Mouse (Mus musculus): ENCODE results near the gene Gtf2h5. TPM values are rescaled to one million over a fixed set of nuclear protein-coding genes. Genes with fewer than 3 reads are reported as not detected.

Gene Gtf2h5
- polyA plus RNA-seq, 1 experiment = 67.4 TPM

- no peak overlapping the region for H3K4me3 ChIP-seq (replicated peaks; ENCODE audit: insufficient read depth, low read depth, low read length)
- no peak for DNase-seq
- no peak for TF ChIP-seq CTCF (IDR thresholded peaks at IDR 0.05; ENCODE audit: borderline replicate concordance, insufficient read depth, low read depth, low read length)
- TF ChIP-seq POLR2A (IDR thresholded peaks at IDR 0.05; ENCODE audit: borderline replicate concordance, insufficient read depth, low read length) = no peak
Observed at GRCm38 (mm10) chr17:6131083-6131482, 51.5 kb downstream of the Gtf2h5 start.

More at GRCm38 (mm10) chr17:6131083-6131482, 51.5 kb downstream of the Gtf2h5 start:
- peaks cover 40% of the 10 kb centered on the region for H3K4me1 ChIP-seq (ENCODE audit: control insufficient read depth, insufficient read depth, low read length)
- H3K27me3 ChIP-seq (ENCODE audit: control insufficient read depth, insufficient read depth, low read length) = no peaks in the 10 kb centered on the region
- 95% methylated on average over 3 of the region's 3 CpGs for WGBS
- no peak overlapping the region for H3K27ac ChIP-seq (ENCODE audit: insufficient read depth, low read length)

Other genes with a start within 250 kb of the Gtf2h5 start
- gene Snx9, start 238.5 kb upstream of the Gtf2h5 start, polyA plus RNA-seq (2012; rRNA removed) = 17.8 and 19.1 TPM in 2 replicates
- gene Synj2, start 138.5 kb upstream of the Gtf2h5 start, polyA plus RNA-seq (2012; rRNA removed) = 20.9 and 25.1 TPM in 2 replicates
- gene Serac1, start within 50 bp of the Gtf2h5 start, polyA plus RNA-seq (2012; rRNA removed) = 20.7 and 21.8 TPM in 2 replicates
- 144 and 151 TPM in 2 replicates for gene Tulp4, start 26.7 kb downstream of the Gtf2h5 start, polyA plus RNA-seq (2012; rRNA removed)
- 83.8 and 86.6 TPM in 2 replicates for gene Tmem181a, start 177.1 kb downstream of the Gtf2h5 start, polyA plus RNA-seq (2012; rRNA removed)
- 18.7 and 19.9 TPM in 2 replicates for gene Dynlt1a, start 237.7 kb downstream of the Gtf2h5 start, polyA plus RNA-seq (2012; rRNA removed)